Mouse (Mus musculus): ENCODE data around the gene Irf4.

Irf4 gene

DNA sequence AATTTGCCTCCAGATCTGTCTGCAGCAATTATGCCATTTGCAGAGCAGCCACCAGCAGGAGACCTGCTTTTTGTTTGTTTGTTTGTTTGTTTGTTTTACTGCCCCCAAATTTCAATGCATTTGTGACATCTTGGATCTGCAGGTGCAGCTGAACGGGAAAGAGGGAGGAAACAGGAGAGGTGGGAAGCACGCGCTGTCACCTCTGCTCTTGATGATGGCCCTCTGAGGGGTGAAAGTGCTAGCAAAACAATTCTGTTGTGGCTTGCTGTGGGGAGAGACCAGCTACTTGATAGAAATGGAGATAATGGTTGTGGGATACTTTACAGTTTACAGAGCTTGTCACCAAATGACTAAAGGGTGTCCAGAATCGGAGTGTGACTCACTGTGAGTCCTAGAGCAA, 46.9 kb downstream of the Irf4 start:
- DNase-seq (ENCODE audit: extremely low read depth, low read depth), result no peak

DNA sequence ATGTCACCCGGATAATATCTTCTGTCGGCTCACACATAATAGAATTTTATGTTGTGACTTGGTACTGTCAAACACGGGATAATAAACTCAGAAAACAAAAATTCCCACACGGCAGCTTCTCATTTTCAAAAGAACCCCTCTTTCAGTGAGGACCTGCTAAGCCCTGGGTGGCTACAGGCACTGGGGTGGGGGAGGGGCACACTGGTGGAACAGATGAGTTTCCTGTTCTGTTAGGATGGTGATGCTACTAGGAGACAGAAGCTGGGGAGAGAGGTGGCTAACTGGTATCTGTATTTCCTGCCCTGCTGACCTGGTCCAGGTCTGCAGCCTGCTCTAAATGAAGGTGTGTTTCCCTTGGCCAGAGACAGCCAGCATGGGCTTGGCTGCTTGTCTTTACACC, 52.9 kb downstream of the Irf4 start:
- DNase-seq (ENCODE audit: extremely low read depth, low read depth), result no peak

GRCm38 (mm10) chr13:30802336-30802955, 53.4 kb downstream of the Irf4 start:
- no peak for DNase-seq (ENCODE audit: extremely low read depth, low read depth)

- DNase-seq (ENCODE audit: extremely low read depth, low read depth), result no peak
Measured at GRCm38 (mm10) chr13:30809240-30809639, 60.2 kb downstream of the Irf4 start.

GRCm38 (mm10) chr13:30813464-30813863, 64.4 kb downstream of the Irf4 start:
- DNase-seq (ENCODE audit: extremely low read depth, low read depth), result no peak

GRCm38 (mm10) chr13:30814256-30814655, 65.2 kb downstream of the Irf4 start:
- DNase-seq (ENCODE audit: extremely low read depth, low read depth), result no peak
